ENCODE assay signal across 14 mouse cellular contexts in the genomic region with DNA sequence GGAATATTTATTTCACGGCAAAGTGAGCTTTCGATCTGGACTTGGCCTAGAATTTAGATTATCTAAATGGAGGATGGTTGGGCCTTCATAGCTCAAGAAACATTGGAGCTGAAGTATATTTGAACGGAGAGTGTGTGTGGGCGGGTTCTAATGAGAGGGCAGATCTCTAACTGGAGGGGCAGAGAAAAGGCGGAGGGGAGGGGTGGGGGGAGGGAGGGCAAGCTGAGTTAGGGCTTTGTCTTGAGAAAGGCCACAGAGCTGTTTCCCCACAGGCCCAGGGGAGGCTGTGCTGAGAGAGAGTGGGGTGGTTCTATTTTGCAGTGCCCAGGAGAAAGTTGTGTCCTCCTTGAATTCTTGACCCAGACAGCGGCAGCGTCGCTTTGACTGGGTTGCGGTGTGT. TPM values are rescaled to one million over a fixed set of nuclear protein-coding genes. Genes with fewer than 3 reads are reported as not detected.
DNase-seq lines count a peak whose midpoint lies in the region; ATAC-seq and TF ChIP-seq lines count a peak whose summit lies in the region.
"Had no signal": no experiment of that assay in that cellular context is flagged by ENCODE, and none has a peak within 500 bp of the region (broad histone marks: within the 10 kb centered on the region; RNA-seq: fewer than 3 reads in every experiment).

No protein-coding gene starts in this region.

- no peak overlapping the region for H3K4me2 ChIP-seq in intestine, embryonic 14.5 days (ENCODE audit: low read length)
- no peak overlapping the region for H3K4me2 ChIP-seq in intestine, embryonic 15.5 days (replicated peaks)
- peak overlapping the region; percentile 87; the same call in 1 of the 2 replicates for H3K4me2 ChIP-seq in forebrain, embryonic 15.5 days (replicated peaks)
- H3K4me2 ChIP-seq in midbrain, embryonic 16.5 days (ENCODE audit: low read length): 0 out of 2 replicates have a peak overlapping the region, but pooled peaks have one; percentile 95
- no peak overlapping the region for H3K4me2 ChIP-seq in stomach, postnatal 0 days (replicated peaks; ENCODE audit: low read depth)
- H3K4me2 ChIP-seq: heart, embryonic 13.5 days; liver, embryonic 11.5 days had no signal

- DNase-seq in intestine, embryonic 14.5 days (ENCODE audit: low spot score): peak; percentile 44
- DNase-seq in Muller cell, postnatal 12 days (ENCODE audit: inconsistent ontology term): peak; percentile 84
- DNase-seq in stomach, postnatal 0 days (ENCODE audit: low spot score): no peak
- DNase-seq in heart, adult 11 months: no peak
- DNase-seq in lung, postnatal 10 days: no peak
- DNase-seq: adrenal gland, postnatal 14 days; gastrocnemius, postnatal 14 days; kidney, postnatal 4 days had no signal

- no peak for TF ChIP-seq EP300 in stomach, postnatal 0 days (optimal IDR thresholded peaks at IDR 0.05)

- H3K9ac ChIP-seq in intestine, embryonic 14.5 days (ENCODE audit: low read length): no peak overlapping the region
- no peak overlapping the region for H3K9ac ChIP-seq in intestine, embryonic 15.5 days
- H3K9ac ChIP-seq in forebrain, embryonic 15.5 days (replicated peaks): no peak overlapping the region
- no peak overlapping the region for H3K9ac ChIP-seq in midbrain, embryonic 16.5 days (ENCODE audit: low read depth, low read length)
- no peak overlapping the region for H3K9ac ChIP-seq in stomach, postnatal 0 days (ENCODE audit: low read length)
- H3K9ac ChIP-seq: heart, embryonic 13.5 days had no signal

- H3K9me3 ChIP-seq in intestine, embryonic 14.5 days (ENCODE audit: control insufficient read depth, low read length): no peaks in the 10 kb centered on the region
- no peaks in the 10 kb centered on the region for H3K9me3 ChIP-seq in intestine, embryonic 15.5 days
- no peaks in the 10 kb centered on the region for H3K9me3 ChIP-seq in forebrain, embryonic 15.5 days
- no peaks in the 10 kb centered on the region for H3K9me3 ChIP-seq in midbrain, embryonic 16.5 days (replicated peaks; ENCODE audit: control insufficient read depth, low read length, poor library complexity, severe bottlenecking)
- H3K9me3 ChIP-seq in stomach, postnatal 0 days (ENCODE audit: control insufficient read depth, low read length): no peaks in the 10 kb centered on the region
- H3K9me3 ChIP-seq: heart, embryonic 13.5 days had no signal

- ATAC-seq in intestine, embryonic 14.5 days (replicated peaks; ENCODE audit: low FRiP score, low TSS enrichment, low read depth): no peak
- ATAC-seq in intestine, embryonic 15.5 days: no peak
- ATAC-seq in forebrain, embryonic 15.5 days (replicated peaks): no peak
- no peak for ATAC-seq in midbrain, embryonic 16.5 days
- ATAC-seq in stomach, postnatal 0 days (ENCODE audit: low FRiP score, low TSS enrichment): no peak
- ATAC-seq: lung, postnatal 0 days had no signal

- H3K27me3 ChIP-seq in intestine, embryonic 14.5 days (replicated peaks; ENCODE audit: control insufficient read depth, insufficient read depth, low read length): peaks cover 31% of the 10 kb centered on the region
- peaks cover 21% of the 10 kb centered on the region; the same call in 1 of the 2 replicates for H3K27me3 ChIP-seq in intestine, embryonic 15.5 days (replicated peaks)
- no peaks in the 10 kb centered on the region; the same call in 1 of the 2 replicates for H3K27me3 ChIP-seq in forebrain, embryonic 15.5 days
- H3K27me3 ChIP-seq in midbrain, embryonic 16.5 days (ENCODE audit: control insufficient read depth, insufficient read depth, low read depth, low read length): peaks cover 3% of the 10 kb centered on the region
- 0 out of 2 replicates have a peak, but pooled peaks cover 2% of the 10 kb centered on the region for H3K27me3 ChIP-seq in stomach, postnatal 0 days (ENCODE audit: control insufficient read depth, insufficient read depth, low read length)

- TF ChIP-seq CTCF in stomach, postnatal 0 days (IDR thresholded peaks at IDR 0.05; ENCODE audit: low read depth): no peak

- no peak overlapping the region for H3K4me3 ChIP-seq in intestine, embryonic 14.5 days (ENCODE audit: low read depth, low read length)
- no peak overlapping the region for H3K4me3 ChIP-seq in intestine, embryonic 15.5 days (replicated peaks)
- peak overlapping the region; percentile 1; the same call in 1 of the 2 replicates for H3K4me3 ChIP-seq in forebrain, embryonic 15.5 days
- no peak overlapping the region for H3K4me3 ChIP-seq in midbrain, embryonic 16.5 days (ENCODE audit: low read depth, low read length)
- H3K4me3 ChIP-seq in stomach, postnatal 0 days (ENCODE audit: low read depth, low read length): no peak overlapping the region
- H3K4me3 ChIP-seq: heart, embryonic 13.5 days had no signal

- 78% methylated on average over 9 of the region's 9 CpGs for WGBS in intestine, embryonic 14.5 days
- WGBS in intestine, embryonic 15.5 days: 77% methylated on average over 9 of the region's 9 CpGs
- WGBS in forebrain, embryonic 15.5 days: 54% methylated on average over 9 of the region's 9 CpGs
- WGBS in midbrain, embryonic 16.5 days: 66% methylated on average over 9 of the region's 9 CpGs
- WGBS in stomach, postnatal 0 days: 82% methylated on average over 9 of the region's 9 CpGs

- H3K27ac ChIP-seq in intestine, embryonic 14.5 days (ENCODE audit: low read depth): no peak overlapping the region
- no peak overlapping the region for H3K27ac ChIP-seq in intestine, embryonic 15.5 days
- no peak overlapping the region for H3K27ac ChIP-seq in forebrain, embryonic 15.5 days (replicated peaks)
- no peak overlapping the region for H3K27ac ChIP-seq in midbrain, embryonic 16.5 days (ENCODE audit: low read length)
- H3K27ac ChIP-seq in stomach, postnatal 0 days (replicated peaks): no peak overlapping the region
- H3K27ac ChIP-seq: heart, embryonic 13.5 days had no signal

- H3K4me1 ChIP-seq in intestine, embryonic 14.5 days (replicated peaks; ENCODE audit: control insufficient read depth, insufficient read depth, low read length): no peaks in the 10 kb centered on the region
- H3K4me1 ChIP-seq in intestine, embryonic 15.5 days (replicated peaks): no peaks in the 10 kb centered on the region
- H3K4me1 ChIP-seq in forebrain, embryonic 15.5 days: peaks cover 24% of the 10 kb centered on the region
- no peaks in the 10 kb centered on the region; the same call in 1 of the 2 replicates for H3K4me1 ChIP-seq in midbrain, embryonic 16.5 days (ENCODE audit: control insufficient read depth, insufficient read depth, low read length)
- no peaks in the 10 kb centered on the region for H3K4me1 ChIP-seq in stomach, postnatal 0 days (replicated peaks; ENCODE audit: control insufficient read depth, insufficient read depth)
- H3K4me1 ChIP-seq: heart, embryonic 13.5 days had no signal

- no peaks in the 10 kb centered on the region for H3K36me3 ChIP-seq in intestine, embryonic 14.5 days (ENCODE audit: control insufficient read depth, insufficient read depth, low read length)
- no peaks in the 10 kb centered on the region for H3K36me3 ChIP-seq in intestine, embryonic 15.5 days
- no peaks in the 10 kb centered on the region for H3K36me3 ChIP-seq in forebrain, embryonic 15.5 days
- H3K36me3 ChIP-seq in midbrain, embryonic 16.5 days (ENCODE audit: control insufficient read depth, insufficient read depth, low read length): no peaks in the 10 kb centered on the region
- H3K36me3 ChIP-seq in stomach, postnatal 0 days (ENCODE audit: control insufficient read depth, insufficient read depth, low read length): no peaks in the 10 kb centered on the region
- H3K36me3 ChIP-seq: heart, embryonic 13.5 days had no signal

RNA-seq across cellular contexts. Expression of a gene that starts 11.7 kb away (rescaled TPM):
- polyA plus RNA-seq in intestine, embryonic 14.5 days (2014; fragmentation: Nextera tagmentation; extraction: Ambion mirVana): 1.1 and 1.6 TPM in 2 replicates
- 1.7 TPM in 2 replicates for polyA plus RNA-seq in intestine, embryonic 15.5 days (2015; fragmentation: Nextera tagmentation; extraction: Ambion mirVana)
- polyA plus RNA-seq in forebrain, embryonic 15.5 days (2015; fragmentation: Nextera tagmentation; extraction: Ambion mirVana): 3.5 and 4.1 TPM in 2 replicates
- 2.0 and 3.2 TPM in 2 replicates for polyA plus RNA-seq in midbrain, embryonic 16.5 days (2015; fragmentation: Nextera tagmentation; extraction: Ambion mirVana)
- 0.56 and 0.63 TPM in 2 replicates for polyA plus RNA-seq in stomach, postnatal 0 days (2015; fragmentation: Nextera tagmentation; extraction: Ambion mirVana)

Comparison
In these comparisons a context has a peak if more than half of its experiments do, and no peak if none do; other contexts are left out.
1. DNase-seq: peak in intestine, embryonic 14.5 days (single experiment) and Muller cell, postnatal 12 days (single experiment); none in stomach, postnatal 0 days (single experiment), heart, adult 11 months (single experiment) and lung, postnatal 10 days (single experiment).
2. H3K4me2 ChIP-seq: peak in forebrain, embryonic 15.5 days (single experiment) and midbrain, embryonic 16.5 days (single experiment); none in intestine, embryonic 14.5 days (single experiment), intestine, embryonic 15.5 days (single experiment) and stomach, postnatal 0 days (single experiment).